Mouse (Mus musculus) WW6 (cell line): Measurements from ENCODE around the gene Osmr.
"Not testable (repeated sequence)": the region's sequence is repeated elsewhere in the genome, so short reads cannot be mapped to it uniquely, and the experiment has no call there.

Experiments
- DNase-seq: peaks from one replicate; pipeline ENCODE4 v3.0.0-alpha.2; 2013; ENCODE audit warnings: low read depth, low spot score

Gene Osmr

DNA sequence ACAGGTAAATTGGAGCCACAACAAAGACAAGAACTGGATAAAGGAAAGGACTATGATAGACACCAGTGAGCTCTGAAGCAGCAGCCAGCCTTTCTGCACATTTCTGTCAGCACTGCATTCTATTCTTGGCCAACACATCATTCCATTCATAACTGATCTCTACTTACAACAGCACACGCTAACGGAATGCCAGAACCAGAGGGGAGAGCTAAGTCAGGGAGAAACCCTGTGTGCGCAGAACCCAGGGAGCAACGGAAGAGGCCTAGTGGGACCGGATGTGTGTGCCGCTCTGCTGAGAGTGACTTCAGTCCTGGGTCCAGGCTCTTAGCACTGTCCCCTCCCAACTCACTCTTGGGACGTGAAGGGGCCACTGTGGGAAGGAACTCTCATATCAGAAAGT is 13.2 kb downstream of the Osmr start:
- DNase-seq: no peak

DNA sequence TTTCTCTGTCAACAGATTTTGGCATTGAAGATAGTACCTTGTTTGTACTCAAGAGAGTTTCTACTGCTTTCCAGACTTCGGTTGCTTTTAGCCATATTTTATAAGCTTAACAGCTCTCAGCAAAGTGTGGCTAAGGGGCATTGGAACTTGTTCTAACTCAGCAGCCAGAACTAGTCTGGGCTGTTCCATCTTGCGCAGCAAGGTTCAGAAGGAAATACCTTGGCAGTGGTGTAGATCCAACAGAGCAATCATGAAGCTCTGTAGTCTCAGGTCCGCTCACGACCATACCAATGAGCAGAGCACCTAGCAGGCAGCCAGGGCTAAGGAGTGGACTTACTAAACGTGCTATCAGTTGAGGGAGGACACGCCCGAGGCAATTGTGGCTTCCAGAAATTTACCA is 15.0 kb downstream of the Osmr start:
- DNase-seq: no peak

DNA sequence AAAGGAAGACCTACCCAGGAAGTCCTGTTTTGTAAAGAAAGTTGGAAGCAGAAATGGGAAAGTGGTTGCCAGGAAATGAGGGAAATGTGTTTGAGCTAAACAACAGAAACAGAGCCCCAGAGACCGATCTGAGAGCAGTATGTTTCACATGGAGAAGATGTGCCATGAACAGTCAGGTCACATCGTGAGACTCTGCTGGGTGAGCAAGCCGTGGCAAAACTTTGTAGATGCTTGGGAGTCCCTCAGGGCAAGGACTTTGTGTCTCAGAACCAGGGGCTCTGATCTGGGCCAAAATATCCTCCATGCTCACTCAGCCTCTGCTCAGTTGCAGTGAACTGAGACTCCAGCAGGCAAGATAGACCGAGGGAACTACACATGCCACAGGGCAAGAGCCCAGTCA is 15.9 kb downstream of the Osmr start:
- no peak for DNase-seq

DNA sequence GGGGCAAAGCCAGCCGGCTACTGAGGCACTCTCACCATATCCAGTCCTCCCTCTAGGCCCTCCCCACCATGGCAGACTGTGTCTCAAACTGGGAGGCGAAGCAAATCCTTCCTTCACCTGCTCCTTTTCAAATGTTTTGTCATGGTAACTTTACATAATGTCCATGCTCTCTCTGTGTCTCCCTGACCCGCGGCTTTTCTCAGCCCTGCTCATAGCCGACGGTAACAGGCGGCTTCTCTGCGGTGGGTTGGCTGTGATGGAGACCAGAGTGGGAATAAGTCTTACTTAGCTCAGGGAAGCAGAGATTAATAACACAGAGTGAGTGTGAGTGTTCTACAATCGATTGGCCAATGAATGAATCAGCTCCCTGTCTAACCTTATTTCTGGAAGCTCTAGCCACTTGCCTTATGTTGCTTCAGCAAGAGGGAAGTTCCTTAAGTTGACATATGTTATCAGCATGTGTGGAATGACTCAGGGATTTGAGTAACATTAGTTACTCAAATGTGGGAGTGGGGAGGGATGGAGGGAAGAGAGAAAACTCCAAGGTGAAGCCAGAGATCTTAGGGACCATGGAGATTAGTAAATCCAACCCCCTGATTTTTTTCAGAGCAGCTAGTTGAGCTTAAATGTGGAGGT is 17.4 kb downstream of the Osmr start:
- DNase-seq: no peak

DNA sequence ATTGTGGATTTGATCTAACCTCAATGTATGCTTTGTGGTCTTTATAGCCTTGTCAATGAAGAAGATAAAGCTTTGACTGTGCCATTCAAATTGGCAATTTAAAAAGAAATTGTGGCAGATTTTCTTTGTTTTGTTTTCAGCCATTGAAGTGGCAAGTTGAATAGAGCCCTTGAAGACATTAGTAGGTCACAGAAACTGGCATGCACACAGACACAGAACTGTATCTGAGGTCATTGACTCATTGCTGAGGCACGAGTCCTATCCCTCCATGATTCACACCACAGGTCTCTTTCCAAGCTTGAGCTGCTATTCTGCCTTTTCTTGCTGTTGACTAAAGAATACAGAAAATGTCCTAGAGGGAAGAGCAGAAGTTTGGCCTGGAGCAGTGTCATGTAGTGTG is 24.9 kb downstream of the Osmr start:
- no peak for DNase-seq

DNA sequence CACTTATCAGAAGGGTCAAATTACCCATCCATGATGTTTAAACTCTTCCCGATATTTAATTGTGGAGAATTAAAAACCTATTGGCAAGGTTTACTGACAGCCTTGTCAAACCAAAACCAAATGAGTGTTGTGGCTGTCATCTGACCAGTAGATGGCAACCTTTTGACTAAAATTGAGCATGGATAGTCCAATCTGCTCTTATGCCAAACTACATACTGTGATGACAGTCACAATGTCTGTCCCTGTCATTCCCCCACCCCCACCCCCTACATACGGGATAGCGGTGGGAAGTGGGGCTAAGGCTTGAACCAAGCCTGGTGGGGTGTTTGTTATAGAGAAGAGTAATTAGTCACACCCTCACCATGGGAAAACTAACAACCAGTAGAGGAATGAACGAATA is 34.6 kb downstream of the Osmr start:
- DNase-seq: no peak

DNA sequence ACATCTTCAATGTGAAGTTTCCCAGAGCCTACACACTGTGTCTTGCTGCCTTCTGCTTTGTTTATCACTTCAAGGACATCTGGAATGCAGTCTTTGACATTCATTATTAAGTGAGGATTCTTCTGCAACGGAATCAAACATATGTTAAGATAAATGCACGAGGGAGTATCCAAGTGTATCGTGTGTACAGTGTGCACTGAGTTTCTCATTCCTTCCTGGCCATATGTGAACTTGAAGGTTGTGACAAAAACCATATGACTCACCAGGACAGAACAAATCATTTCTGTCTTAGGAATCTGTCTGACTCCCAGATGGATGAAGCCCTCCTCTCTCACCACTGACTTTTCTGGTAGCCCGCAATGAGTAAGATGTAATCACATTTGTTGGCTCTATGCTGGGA is 59.0 kb downstream of the Osmr start:
- no peak for DNase-seq

DNA sequence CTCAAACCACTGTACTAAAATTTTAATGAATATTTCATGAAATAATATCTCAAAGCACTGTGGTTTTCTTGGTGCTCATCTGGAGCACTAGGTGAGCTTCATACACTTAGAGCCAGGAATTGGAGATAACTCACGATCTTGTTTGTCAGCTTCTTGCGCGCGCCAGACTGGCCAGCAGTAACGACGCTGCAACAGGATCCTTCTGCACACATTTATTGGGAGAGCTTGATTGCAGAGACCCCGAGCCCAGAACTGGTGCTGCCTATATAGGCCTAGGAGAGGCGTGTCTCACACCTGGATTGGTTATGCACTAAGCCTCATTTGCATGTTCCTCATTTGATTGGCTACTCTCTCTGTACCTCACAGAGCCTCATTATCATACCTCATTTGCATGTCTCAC is 73.6 kb downstream of the Osmr start:
- not testable (repeated sequence) for DNase-seq

DNA sequence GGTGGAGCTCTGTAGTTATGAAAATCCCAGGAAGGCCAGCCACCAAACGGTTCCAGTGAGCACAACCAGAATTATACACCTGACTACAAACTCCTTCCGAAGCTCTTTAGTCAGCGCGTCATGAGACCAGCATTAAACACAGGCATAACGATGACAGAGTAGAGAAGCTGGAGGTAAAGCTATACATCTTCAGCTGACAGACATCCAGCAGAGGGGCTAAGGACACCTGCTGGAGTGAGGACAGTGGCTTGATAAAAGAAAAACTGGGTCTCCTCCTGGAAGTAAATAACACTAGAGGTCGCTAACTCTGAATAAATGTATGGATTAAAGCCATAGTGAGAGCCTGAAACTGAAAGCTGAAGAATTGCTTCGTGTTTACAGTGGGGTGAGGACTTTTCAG is 81.9 kb downstream of the Osmr start:
- DNase-seq: no peak

DNA sequence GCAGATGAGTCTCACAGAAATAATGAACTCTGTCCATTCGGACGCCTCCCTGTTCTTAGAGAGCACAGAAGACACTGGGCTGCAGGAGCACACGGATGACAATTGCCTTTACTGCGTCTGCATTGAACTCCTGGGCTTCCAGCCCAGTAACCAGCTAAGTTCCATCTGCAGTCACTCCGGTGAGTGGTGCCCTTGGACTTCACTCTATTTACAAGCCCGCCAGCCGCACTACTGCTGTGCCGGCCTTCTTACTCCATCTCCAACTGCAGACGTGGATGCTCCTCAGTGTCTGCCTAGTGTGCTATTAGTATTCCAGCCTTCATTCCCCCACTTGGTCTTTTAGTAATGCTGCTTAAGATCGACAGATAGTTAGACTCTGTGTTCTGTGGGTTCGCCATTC is 83.1 kb downstream of the Osmr start:
- no peak for DNase-seq

DNA sequence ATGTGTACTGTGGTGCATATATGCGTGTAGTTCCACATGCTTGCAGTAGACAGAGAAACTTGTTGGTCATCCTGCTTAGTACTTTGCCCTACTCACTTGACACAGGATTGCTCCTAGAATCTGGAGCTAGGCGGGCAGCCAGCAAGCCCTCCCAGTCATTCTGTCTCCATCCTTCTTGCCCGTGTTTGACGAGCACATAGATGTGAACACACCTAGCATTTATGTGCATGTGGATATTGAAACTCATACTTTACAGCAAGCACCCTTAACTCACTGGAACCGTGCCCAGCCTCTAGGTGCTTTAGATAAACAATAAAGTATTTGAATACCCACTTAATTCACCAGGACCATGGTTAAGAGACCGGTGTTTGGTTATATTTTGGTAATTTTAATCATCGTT is 84.8 kb downstream of the Osmr start:
- DNase-seq: no peak

DNA sequence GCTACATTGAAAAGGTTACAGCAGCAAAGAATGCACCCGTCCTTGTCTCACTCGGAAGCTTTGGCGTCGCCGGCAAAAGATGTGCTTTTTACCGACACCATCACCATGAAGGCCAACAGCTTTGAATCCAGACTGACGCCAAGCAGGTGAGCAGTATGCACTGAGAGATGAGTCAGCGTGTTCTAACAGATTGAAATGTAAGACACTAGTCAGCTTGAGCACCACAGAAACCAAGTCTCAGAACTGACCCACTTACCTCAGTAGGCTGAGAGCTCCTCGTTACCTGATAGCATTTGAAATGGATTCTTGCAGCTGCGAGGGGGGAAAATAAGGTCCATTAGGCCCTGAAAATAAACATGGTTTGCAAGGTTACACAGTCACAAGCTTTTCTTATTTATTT is 87.5 kb downstream of the Osmr start:
- DNase-seq: no peak

DNA sequence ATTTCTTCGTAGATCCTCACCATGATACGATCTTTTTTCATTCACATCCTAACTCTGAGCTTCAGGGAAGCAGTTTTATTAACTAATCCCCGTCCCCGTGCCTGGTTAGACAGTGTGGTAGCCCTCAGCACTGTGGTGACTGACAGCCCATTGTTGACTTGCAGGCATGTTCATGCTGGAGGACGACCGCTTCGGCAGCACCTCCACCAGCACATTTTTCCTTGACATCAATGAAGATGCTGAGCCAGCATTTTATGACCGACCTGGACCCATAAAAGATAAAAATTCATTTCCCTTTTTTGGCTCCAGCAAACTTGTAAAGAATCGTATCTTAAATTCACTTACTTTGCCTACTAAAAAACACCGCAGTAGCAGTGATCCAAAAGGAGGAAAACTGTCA is 88.6 kb downstream of the Osmr start:
- DNase-seq: no peak

DNA sequence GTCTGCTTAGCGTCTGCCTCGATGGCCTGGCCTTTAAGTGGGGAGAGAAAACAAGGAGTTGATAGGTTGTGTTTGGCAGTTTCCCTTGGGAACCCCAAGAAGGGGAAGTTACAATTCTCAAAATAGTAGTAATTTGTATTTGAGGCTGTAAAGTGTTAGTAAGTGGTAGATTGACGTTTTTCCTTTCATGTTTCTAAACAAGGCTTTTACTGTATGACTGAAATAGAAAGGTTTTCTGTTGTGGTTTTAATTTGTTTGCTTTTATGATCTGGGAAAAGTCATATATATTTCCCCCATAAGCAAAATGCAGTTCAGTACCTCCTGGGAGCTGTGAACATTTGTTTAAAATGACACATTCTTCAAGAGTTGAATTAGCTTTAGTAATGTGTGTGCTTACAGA is 102.5 kb downstream of the Osmr start:
- no peak for DNase-seq
